Comparison of ENCODE assay signal across 8 mouse cellular contexts in genomic region chr5:110269141-110270101, GRCm38 (mm10). TPM values are rescaled to one million over a fixed set of nuclear protein-coding genes. Genes with fewer than 3 reads are reported as not detected.
A peak's percentile ranks its signal among the peaks of the same experiment; 100 is the strongest.
DNase-seq lines count a peak whose midpoint lies in the region; ATAC-seq and TF ChIP-seq lines count a peak whose summit lies in the region.

TSS of gene Pgam5 (minus strand) at chr5:110269913.

- no peak within 1 kb of the TSS for H3K27ac ChIP-seq in cortical plate, adult 2 months (ENCODE audit: insufficient read depth, low read length)

- ATAC-seq in activated CD4-positive, CD25-positive, alpha-beta regulatory T cell, adult 4 months: peak; percentile 78
- peak; percentile 93 for ATAC-seq in megakaryocyte progenitor cell, adult 5-6 weeks (replicated peaks; ENCODE audit: poor library complexity)

- peak; percentile 56 for TF ChIP-seq CTCF in cortical plate, adult 2 months (IDR thresholded peaks at IDR 0.05; ENCODE audit: extremely low read depth, insufficient read depth, low read length)

- peak within 1 kb of the TSS; percentile 82 for H3K4me3 ChIP-seq in cortical plate, adult 2 months (ENCODE audit: insufficient read depth, low read length)

- H3K4me1 ChIP-seq in cortical plate, adult 2 months (ENCODE audit: control insufficient read depth, insufficient read depth, low read length): peaks cover 4% of the 10 kb centered on the region; the same call in 1 of the 2 replicates

- peak; percentile 67; the same call in 1 of the 2 replicates for TF ChIP-seq POLR2A in cortical plate, adult 2 months (IDR thresholded peaks at IDR 0.05; ENCODE audit: extremely low read depth, insufficient read depth, low read length)

- DNase-seq in gastrocnemius, postnatal 10 days: peak; percentile 99
- DNase-seq in induced T-regulatory cell, adult 2 months (ENCODE audit: low read depth): peak; percentile 94
- DNase-seq in left cerebral cortex, adult 9 months (ENCODE audit: low spot score in 2 of 2): peak; percentile 53 to 77
- peak; percentile 96 for DNase-seq in right cerebral cortex, postnatal 14 days
- DNase-seq in urinary bladder, postnatal 36 days (ENCODE audit: low spot score in 2 of 2): peak; percentile 81 to 89

RNA-seq across cellular contexts. Expression of gene Pgam5, which starts in this region (rescaled TPM):
- polyA plus RNA-seq in activated CD4-positive, CD25-positive, alpha-beta regulatory T cell, adult 4 months (2017; shearing (Covaris generic)): 10 to 100 TPM; 28.0 to 30.1 TPM
- polyA plus RNA-seq in cortical plate, adult 2 months (2012; rRNA removed): 45.6 and 47.0 TPM in 2 replicates
- total RNA-seq in gastrocnemius, postnatal 10 days (2021): 10 to 100 TPM; 22.6 to 26.7 TPM
- total RNA-seq in megakaryocyte progenitor cell, adult 5-6 weeks (2015): 42.9 and 47.8 TPM in 2 replicates
- total RNA-seq in megakaryocyte progenitor cell, adult 5-6 weeks (2017): 32.7 and 35.3 TPM in 2 replicates
